Mouse (Mus musculus): ENCODE measurements around the gene Ndufaf8.

DNA sequence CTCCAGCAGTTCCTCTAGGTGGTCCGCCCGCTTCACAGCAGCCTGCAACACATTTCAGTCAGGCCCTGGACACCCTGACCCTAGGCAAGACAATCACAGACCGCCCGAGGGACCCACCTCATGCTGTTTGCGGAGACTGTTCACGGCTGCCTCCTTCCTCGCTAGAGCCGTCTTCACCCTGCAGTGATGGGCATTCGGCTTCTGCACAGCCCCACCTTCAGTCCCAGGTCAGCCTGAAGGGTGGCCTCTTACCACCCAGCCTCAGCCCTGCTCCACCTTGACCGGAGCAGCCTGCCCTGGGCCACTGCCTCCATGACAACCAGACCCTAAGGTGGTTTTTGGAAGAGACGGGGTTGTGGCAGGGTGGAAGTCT lies 34.1 kb upstream of the Ndufaf8 start:
- TF ChIP-seq CTCF (IDR thresholded peaks at IDR 0.05; ENCODE audit: control insufficient read depth, insufficient read depth, low read length), result no peak
- TF ChIP-seq POLR2A (IDR thresholded peaks at IDR 0.05; ENCODE audit: borderline replicate concordance, control insufficient read depth, low read depth, low read length), result no peak; the same call in 1 of the 2 replicates
